Mouse (Mus musculus) retina, postnatal 7 days (tissue): ENCODE data around the gene Tll2.
A peak's percentile ranks its signal among the peaks of the same experiment; 100 is the strongest.

ENCODE experiments used
- DNase-seq: peaks from one replicate; pipeline ENCODE4 v3.0.0-alpha.2; 2012; ENCODE audit warnings: low read depth, low spot score

Gene Tll2

DNA sequence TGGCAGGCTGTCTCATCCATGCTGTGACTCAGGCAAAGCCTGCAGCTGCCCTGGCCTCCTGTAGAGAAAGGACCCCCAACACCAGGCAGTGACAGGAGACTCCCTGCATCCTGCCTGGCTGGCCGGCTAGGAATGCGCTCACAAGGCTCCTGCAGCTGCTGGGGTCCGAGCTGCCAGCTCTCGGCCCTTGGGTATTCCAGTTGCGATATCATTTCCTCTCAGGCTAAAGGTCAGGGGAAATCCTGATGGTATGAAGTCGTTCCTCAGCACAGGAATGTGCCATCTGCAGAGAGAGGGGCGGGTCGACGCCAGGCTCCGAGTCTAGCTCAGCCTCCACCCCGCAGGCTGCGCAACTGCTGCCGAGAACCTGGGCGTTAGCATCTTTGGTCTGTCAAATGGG lies 46.2 kb downstream of the Tll2 start:
- DNase-seq, result no peak

- no peak for DNase-seq
Measured at GRCm38 (mm10) chr19:41154681-41155080, 52.0 kb downstream of the Tll2 start.

DNA sequence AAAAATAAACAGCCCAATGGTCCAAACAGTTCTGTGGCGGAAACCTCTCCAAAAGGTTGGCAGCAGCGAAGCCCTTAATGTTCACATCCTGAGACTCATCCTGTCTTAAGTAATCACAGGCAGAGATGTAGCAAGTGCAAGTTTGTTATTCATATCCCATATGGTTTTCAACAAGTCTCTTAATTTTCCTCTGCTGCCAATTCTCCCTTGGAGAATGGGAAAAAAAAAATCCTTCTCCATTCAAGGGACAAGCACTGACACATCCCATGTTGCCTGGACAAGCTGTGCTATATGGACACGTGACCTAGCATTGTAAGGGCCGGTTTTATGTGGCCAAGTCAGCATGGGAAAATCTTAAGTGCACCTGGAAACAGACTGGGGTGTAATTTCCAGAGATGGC lies 54.2 kb downstream of the Tll2 start:
- DNase-seq, result no peak

GRCm38 (mm10) chr19:41152016-41152370 lies 54.6 kb downstream of the Tll2 start:
- no peak for DNase-seq

DNA sequence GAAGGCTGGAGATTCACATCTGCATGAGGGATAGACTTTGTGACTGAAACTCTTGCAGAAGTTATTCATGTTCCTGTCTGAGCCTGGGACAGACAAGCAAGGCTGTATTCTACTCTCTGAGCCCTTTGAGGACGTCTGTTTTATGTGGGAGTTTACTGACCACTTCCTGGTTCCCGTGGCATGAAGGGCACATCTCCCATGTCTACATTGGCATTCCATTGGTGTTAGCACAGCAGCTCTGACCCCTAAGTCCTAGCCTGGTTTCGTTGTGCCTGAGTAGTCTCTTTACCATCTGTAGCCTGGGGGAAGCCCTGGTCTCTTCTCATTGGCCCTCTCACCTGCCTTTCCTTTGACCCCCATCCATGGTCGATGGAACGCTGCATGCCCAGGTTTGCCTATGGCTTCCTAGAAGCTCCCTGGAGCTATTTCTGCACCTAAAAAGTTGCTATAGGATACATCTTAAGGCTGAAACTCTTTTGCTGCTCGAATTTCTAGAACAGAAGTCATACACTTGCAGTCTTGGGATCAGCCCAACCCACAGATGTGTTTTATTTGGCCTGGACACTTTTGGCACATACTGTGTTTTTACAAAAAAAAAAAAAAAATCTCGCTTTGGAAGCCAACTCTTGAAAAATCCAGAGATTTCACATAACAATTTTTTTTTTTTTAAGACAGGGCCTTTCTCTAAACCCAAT lies 55.2 kb downstream of the Tll2 start:
- DNase-seq, result no peak

- no peak for DNase-seq
Measured at GRCm38 (mm10) chr19:41140961-41141360, 65.7 kb downstream of the Tll2 start.

DNA sequence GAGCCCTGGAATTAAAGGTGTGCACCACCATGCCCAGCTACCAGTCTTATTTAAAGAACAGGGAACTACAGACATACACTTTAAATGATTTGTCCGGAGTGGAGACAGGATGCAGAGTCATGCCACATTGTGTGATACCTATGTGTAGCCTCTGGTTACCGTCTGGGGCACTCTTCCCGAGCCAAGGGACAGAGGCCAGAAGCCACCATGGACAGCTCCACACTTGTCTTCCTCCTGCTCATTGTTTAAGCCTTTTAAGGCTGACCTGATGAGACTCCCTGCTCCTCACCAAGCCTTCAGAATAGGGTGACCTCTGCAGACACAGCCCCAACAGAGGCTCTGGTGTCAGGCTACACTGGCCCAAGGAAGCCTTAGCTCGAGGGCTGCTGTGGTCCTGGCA lies 67.0 kb downstream of the Tll2 start:
- no peak for DNase-seq

GRCm38 (mm10) chr19:41123009-41123408 lies 83.6 kb downstream of the Tll2 start:
- no peak for DNase-seq

DNA sequence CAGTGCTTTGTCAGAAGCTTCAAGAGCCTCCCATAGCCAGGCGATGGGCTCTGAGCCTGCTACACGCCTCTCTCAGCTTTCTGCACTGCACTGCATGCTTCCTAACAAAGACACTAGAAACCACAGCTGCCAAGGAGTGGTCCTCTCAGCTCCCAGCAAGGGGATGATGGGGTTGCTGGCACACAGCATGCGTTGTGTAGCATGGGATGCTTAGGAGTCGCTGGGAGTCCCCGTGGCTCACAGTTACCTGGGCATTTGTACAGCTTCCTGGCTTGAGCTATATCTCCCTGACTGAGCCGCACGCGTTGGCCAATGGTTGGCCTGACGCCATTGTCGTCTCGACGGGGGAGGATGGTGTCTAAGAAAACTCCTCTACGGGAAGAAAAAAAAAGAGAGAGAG lies 86.7 kb downstream of the Tll2 start:
- no peak for DNase-seq

DNA sequence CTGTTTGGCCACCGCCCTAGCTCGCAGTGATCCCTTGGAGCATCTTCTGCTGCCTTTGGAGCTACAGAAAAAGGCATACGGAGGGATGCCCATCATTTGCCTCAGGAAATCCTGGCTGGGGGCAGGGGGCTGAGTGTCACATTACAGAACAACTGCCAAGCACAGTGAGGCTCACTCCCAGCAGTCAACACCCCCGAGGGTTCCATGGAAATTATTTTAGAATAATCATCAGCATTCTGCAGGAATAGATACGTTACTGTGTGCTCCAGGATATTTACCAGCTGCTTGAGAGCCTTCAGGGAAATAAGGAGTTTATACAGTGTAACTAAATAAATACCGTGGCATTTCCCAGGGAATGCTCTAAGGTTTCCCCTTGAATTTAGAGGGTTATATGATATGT lies 88.3 kb downstream of the Tll2 start:
- no peak for DNase-seq

DNA sequence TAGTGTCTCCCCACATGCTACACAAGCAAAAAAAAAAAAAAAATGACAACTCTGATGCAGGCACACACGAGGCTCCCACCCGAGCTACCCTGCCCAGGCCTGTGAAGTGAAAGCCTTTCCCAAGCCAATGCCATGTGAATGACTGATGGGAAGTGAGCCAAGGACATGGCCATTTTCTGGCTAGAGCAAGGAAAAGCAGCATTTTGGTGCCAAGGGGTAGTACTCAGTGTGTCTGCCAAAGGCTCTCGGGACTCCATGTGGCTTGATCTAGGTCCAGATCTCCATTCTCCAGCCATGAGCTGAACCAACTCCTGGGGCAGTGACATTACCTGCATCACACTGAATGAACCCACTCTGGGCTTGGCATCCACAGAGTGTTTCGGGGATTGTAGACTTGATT lies 89.3 kb downstream of the Tll2 start:
- no peak for DNase-seq

DNA sequence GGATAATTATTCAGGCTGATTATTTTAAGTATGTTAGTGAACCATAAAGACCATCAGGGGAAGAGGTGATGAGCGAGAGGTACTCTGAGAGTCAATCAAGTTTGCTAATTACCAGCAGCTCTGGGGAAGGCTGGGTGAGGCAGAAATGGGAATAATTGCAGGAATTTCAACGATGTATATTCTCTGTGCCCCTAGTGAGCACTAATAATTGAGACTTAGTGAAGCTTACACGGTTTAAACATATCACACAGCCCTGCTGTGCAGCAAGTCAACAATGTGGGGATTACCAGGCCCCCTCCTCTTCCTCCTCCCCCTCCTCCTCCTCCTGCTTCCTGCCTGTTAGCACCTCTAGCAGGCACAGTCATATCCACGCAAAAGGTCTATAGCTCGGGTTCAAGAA lies 92.0 kb downstream of the Tll2 start:
- DNase-seq, result no peak

GRCm38 (mm10) chr19:41113911-41114531 lies 92.6 kb downstream of the Tll2 start:
- no peak for DNase-seq

DNA sequence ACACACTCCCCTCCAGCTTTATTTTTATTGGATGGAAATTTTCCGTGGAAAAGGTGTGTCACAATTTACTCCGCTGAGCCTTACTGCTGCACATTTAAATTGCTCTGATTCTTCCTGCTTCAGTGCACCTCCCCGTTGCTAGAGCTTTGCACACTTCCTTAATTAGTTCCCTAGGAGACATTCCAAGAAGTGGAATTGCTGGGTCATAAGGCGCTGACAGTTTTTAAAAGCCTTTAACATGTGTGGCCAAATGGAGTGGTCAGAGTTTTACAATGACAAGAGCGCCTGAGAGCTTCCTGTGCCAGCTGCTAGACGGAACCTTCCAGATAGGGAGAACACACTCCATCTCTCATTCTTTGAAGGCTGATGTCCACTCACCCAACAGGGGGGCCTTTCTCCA lies 94.0 kb downstream of the Tll2 start:
- DNase-seq, result no peak

- DNase-seq, result no peak
Measured at GRCm38 (mm10) chr19:41109991-41110390, 96.6 kb downstream of the Tll2 start.

DNA sequence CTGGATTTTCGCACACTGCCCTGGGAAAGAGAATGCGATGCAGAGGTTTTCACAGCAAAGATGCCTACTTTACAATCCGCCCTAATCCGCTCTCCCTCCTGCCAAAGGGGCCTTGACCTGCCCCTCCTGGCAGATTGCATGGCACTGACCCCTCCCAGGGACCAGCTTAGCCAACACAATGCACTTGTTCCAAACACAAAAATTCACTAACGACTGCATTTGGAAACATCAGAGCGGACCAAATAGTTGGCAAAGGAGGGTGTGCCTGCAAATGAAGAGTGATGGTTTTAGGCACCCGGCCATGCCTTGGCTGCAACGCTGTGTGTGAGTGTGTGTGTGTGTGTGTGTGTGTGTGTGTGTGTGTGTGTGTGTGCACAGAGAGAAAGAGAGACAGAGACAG lies 97.1 kb downstream of the Tll2 start:
- DNase-seq, result peak; percentile 11

GRCm38 (mm10) chr19:41108666-41109065 lies 98.0 kb downstream of the Tll2 start:
- DNase-seq, result no peak

GRCm38 (mm10) chr19:41107530-41107929 lies 99.1 kb downstream of the Tll2 start:
- DNase-seq, result no peak

DNA sequence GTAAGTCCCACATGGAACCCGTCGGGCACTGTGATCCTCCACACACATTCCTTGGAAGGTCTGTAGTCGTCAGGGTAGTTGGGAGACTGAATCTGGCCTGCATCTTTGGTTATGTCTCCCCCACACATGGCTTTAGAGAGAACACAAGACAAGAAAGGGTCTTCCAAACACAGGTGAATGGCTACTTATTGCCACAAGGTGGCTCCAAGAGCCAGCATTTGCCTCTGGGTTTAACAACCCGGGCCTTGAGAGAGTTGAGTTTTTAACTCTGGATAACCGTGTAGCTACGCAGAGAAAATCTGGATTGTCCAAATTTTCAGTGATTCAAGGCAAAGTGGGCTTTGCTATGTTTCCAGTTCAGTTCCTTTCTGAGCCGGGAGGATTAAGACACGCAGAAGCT lies 101.7 kb downstream of the Tll2 start:
- no peak for DNase-seq

GRCm38 (mm10) chr19:41101390-41101789 lies 105.2 kb downstream of the Tll2 start:
- peak; percentile 25 for DNase-seq

- DNase-seq, result no peak
Measured at GRCm38 (mm10) chr19:41100863-41101262, 105.8 kb downstream of the Tll2 start.

DNA sequence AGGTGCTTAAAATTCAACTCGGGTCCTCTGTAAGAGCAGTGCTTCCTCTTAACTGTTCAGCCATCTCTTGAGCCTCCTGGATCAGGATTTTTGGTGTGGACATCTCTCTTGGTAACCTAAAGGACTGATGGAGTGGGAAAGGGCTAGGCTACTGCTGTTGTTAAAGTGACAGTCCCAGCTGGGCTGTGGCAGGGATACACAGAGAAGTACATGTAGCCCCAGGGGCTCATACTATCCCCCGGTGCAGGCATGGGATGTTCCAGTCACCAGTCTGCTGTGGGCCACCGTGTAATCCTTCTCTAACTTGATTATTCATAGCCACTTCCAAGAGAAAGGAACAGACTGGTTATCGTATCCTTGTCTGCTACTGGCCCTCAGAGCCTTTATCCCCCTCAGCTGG lies 109.6 kb downstream of the Tll2 start:
- no peak for DNase-seq

- no peak for DNase-seq
Measured at GRCm38 (mm10) chr19:41091901-41092300, 114.7 kb downstream of the Tll2 start.

GRCm38 (mm10) chr19:41089833-41090232 lies 116.8 kb downstream of the Tll2 start:
- DNase-seq, result peak; percentile 66
